Mouse (Mus musculus): ENCODE measurements around the gene Cldn10. TPM values are rescaled to one million over a fixed set of nuclear protein-coding genes. Genes with fewer than 3 reads are reported as not detected.

The Cldn10 gene
- polyA plus RNA-seq, 1 experiment from 2014 or later: 0.70 TPM

DNA sequence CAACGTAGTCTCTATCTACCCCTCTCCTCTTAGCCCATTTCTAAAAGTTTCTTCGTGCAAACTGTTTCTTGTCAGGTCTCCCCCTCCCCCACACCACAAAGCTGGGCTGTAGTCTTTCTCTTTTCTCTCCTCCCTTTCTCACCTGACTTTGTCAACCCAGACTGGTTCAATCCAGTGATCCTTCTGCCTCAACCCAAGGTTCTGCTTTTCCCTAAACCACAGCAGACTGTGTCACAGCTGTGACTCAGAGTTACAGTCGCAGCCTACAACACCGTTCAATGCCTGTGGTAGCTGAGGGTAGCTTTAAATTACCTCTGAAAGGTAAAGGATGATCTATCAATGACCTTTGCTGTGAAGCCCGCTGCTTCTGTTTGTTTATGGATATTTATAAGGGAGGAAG, 21.3 kb upstream of the Cldn10 start:
- Histone ChIP-seq H3K36me3 (no peaks in the 10 kb centered on the region), H3K27me3 (ENCODE audit: insufficient read depth, poor library complexity, severe bottlenecking) (peaks cover 20% of the 10 kb centered on the region; the same call in 1 of the 2 replicates), H3K4me3 (no peak overlapping the region), H3K4me1 (no peaks in the 10 kb centered on the region), H3K9me3 (no peaks in the 10 kb centered on the region), H3K27ac (no peak overlapping the region)
- 74% methylated on average over 5 of the region's 5 CpGs for WGBS
- DNase-seq (ENCODE audit: low spot score): no peak

DNA sequence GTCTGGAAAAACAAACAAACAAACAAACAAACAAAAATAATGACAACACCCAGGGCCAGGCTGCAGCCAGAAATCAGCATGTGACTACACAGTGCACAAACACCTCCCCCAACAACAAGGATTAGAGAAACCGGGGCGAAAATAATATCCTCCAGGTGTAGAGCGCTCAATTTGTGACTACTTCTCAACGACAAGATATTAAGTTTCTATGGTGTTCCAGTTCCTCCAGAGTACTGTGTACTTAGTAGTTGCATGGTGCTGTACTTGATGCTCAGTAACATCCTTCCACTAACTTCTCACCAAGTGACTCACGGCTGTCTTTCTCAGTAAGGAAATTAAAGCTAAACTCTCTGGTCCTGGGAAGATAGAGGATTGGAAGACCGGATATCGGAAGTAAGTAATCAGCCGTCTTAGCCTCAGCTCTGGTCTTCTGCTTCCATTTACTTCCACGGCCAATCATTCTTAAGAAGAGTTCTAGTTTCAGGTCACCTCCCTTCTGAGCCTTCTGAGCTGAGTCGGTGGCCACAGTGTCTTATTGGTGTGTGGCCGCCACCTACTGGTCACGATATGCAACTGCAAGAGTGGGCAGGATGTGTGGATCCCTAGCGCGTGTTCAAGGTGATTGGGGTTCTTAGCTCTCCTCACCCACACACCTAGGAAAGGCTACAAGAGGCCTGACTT, 19.9 kb upstream of the Cldn10 start:
- Histone ChIP-seq H3K36me3 (no peaks in the 10 kb centered on the region), H3K9me3 (no peaks in the 10 kb centered on the region), H3K4me3 (no peak overlapping the region), H3K27me3 (ENCODE audit: insufficient read depth, poor library complexity, severe bottlenecking) (peaks cover 20% of the 10 kb centered on the region; the same call in 1 of the 2 replicates), H3K27ac (no peak overlapping the region), H3K4me1 (no peaks in the 10 kb centered on the region)
- 33% methylated on average over 14 of the region's 14 CpGs for WGBS
- peak; percentile 80 for DNase-seq (ENCODE audit: low spot score)

DNA sequence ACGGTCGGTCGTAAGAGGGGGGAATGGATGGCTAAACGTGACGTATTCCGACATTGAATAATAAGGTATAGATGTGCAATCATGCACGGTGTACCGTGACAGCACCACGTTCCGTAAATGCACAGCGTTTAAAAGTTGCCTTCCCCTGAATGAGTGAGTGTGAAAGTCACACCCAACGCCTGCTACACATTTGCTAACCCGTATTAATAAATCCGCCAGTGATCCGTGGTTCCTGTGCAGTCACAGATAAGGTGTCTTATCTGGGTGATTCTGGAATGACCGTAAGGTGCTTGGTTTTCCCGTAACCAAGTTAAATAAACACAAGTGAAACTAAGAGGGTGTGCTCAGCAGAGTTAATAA, 19.4 kb upstream of the Cldn10 start:
- 49% methylated on average over 17 of the region's 17 CpGs for WGBS
- Histone ChIP-seq H3K27me3 (ENCODE audit: insufficient read depth, poor library complexity, severe bottlenecking) (peaks cover 20% of the 10 kb centered on the region; the same call in 1 of the 2 replicates), H3K4me3 (no peak overlapping the region), H3K9me3 (no peaks in the 10 kb centered on the region), H3K27ac (no peak overlapping the region), H3K36me3 (no peaks in the 10 kb centered on the region), H3K4me1 (no peaks in the 10 kb centered on the region)
- DNase-seq (ENCODE audit: low spot score): no peak

DNA sequence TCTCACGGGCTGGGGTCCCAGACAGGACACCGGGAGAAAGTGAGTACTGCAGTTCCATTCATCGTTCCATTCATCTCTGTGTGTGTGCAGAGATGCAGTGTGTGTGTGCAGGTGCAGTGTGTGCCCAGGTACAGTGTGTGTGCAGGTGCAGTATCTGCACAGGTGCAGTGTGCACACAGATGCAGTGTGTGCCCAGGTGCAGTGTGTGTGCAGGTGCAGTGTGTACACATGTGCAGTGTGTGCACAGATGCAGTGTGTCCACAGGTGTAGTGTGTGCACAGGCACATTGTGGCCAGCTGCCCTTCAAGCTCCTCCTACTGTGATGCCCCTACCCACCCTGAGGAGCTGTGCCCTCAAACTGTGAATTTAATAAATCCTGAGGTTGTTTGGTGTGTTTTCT, 14.0 kb upstream of the Cldn10 start:
- Histone ChIP-seq H3K36me3 (no peaks in the 10 kb centered on the region), H3K4me3 (no peak overlapping the region), H3K27me3 (ENCODE audit: insufficient read depth, poor library complexity, severe bottlenecking) (peaks cover 16% of the 10 kb centered on the region; the same call in 1 of the 2 replicates), H3K9me3 (no peaks in the 10 kb centered on the region), H3K4me1 (no peaks in the 10 kb centered on the region), H3K27ac (no peak overlapping the region)
- DNase-seq (ENCODE audit: low spot score): no peak
- 89% methylated on average over 3 of the region's 3 CpGs for WGBS

DNA sequence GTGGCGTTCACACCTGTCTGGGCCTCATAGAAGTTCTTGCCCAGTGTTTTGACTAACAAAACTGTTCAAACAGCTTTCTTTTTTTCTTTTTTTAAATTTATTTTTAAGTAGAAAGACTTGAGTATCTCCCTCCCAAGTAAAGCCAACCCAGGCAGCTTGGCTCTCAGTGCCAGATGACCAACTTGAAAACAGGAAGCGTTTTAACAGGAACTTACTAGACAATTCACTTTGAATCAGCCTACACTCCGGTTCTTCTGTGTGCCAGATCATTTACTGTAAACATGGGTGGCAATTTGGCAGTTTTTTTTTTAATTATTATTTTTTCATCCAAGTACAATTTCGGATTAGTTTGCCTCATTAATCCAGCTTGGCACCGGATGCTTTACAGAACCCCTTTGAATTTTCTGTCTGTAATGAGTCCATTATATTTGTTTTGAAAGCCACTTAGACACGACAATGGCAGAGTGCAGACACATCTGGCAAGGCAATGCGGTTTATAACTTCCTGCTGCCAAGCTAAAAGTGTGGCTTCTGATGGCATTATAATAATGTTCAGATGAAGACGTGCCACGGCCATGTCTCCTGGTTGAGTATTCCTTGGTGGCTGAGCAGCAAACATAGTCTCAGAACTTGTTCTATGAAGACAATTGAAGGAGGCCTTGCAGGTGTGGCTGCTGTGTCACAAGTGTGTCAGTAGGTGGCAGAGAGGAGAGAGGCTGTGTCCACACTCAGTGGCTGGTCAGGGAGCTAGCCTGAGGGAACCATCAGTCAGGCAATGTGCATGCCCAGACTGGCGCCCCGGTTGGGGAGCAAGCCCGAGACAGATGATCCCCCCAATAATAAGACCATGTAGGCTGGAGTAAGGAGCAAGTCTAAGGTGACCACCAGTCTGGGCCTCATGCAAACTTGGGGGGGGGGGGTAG, 12.9 kb upstream of the Cldn10 start:
- no peaks in the 10 kb centered on the region for H3K4me1 ChIP-seq
- H3K27me3 ChIP-seq (ENCODE audit: insufficient read depth, poor library complexity, severe bottlenecking): peaks cover 5% of the 10 kb centered on the region; the same call in 1 of the 2 replicates
- H3K9me3 ChIP-seq: no peaks in the 10 kb centered on the region
- WGBS: 78% methylated on average over 12 of the region's 12 CpGs
- H3K36me3 ChIP-seq: no peaks in the 10 kb centered on the region
- no peak overlapping the region for H3K4me3 ChIP-seq
- H3K27ac ChIP-seq: no peak overlapping the region
- DNase-seq (ENCODE audit: low spot score): no peak

DNA sequence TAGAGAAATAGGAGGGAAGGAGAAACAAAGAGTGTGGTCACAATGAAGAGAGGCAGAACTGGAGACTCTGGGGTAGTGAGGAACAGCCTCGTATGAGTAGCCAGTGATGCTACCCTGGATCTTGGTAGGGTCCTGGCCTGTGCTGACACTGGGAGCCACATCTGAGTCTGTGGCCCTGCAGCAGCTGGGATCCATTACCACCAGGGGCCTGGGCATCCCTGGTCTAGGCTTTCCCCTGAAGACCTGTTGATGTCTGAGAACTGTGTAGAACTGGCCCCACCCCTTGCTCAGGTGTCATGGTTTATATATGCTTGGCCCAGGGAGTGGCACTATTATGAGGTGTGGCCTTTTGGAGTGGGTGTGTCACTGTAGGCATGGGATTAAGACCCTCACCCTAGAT, 12.2 kb upstream of the Cldn10 start:
- Histone ChIP-seq H3K27ac (no peak overlapping the region), H3K4me3 (no peak overlapping the region), H3K36me3 (no peaks in the 10 kb centered on the region), H3K27me3 (ENCODE audit: insufficient read depth, poor library complexity, severe bottlenecking) (no peaks in the 10 kb centered on the region), H3K4me1 (no peaks in the 10 kb centered on the region), H3K9me3 (no peaks in the 10 kb centered on the region)
- 85% methylated on average over 1 of the region's 1 CpGs for WGBS
- no peak for DNase-seq (ENCODE audit: low spot score)

DNA sequence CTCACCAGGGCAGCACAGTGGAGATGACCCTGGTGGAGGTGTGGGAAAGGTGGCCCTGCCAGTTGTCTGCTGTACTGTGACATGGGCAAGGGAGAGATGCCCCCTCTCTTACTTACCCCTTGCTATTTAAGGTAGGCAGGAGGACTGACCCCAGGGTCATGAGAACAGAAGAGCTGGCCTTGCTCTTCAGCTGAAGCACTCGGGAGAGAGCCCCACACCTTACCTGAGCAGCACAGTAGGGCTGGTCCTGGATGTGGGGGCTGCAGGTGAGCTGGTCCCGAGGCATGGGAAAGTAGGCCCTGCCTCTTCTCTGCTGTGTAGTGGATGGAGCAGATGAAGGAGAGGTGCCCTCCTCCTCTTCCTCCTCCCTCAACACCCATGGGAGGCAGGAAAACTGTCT, 11.3 kb upstream of the Cldn10 start:
- H3K27ac ChIP-seq: no peak overlapping the region
- no peaks in the 10 kb centered on the region for H3K4me1 ChIP-seq
- no peak for DNase-seq (ENCODE audit: low spot score)
- no peaks in the 10 kb centered on the region for H3K36me3 ChIP-seq
- no peaks in the 10 kb centered on the region for H3K27me3 ChIP-seq (ENCODE audit: insufficient read depth, poor library complexity, severe bottlenecking)
- WGBS: 79% methylated on average over 2 of the region's 2 CpGs
- no peak overlapping the region for H3K4me3 ChIP-seq
- H3K9me3 ChIP-seq: no peaks in the 10 kb centered on the region

DNA sequence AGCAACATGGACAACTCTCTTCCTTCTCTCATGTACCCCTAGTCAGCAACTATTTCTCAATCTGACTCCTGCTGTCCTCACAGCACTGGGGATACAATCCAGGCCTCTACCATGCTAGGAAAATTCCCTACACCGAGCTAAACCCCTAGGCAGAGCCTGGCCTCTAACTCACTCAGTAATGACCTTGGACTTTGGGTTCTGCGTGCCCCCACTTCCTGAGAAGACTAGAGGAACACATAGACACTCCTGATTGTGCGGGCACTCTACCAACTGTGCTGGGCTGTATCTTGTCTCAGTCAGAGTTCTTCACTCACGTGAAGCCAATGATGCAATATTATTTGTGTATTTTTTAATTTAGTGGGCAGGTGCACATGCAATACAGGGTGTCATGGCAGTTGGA, 10.2 kb upstream of the Cldn10 start:
- Histone ChIP-seq H3K27me3 (ENCODE audit: insufficient read depth, poor library complexity, severe bottlenecking) (peaks cover 4% of the 10 kb centered on the region; the same call in 1 of the 2 replicates), H3K36me3 (no peaks in the 10 kb centered on the region), H3K4me3 (no peak overlapping the region), H3K27ac (no peak overlapping the region), H3K9me3 (no peaks in the 10 kb centered on the region), H3K4me1 (no peaks in the 10 kb centered on the region)
- DNase-seq (ENCODE audit: low spot score): peak; percentile 25
- WGBS: 72% methylated on average over 4 of the region's 4 CpGs

DNA sequence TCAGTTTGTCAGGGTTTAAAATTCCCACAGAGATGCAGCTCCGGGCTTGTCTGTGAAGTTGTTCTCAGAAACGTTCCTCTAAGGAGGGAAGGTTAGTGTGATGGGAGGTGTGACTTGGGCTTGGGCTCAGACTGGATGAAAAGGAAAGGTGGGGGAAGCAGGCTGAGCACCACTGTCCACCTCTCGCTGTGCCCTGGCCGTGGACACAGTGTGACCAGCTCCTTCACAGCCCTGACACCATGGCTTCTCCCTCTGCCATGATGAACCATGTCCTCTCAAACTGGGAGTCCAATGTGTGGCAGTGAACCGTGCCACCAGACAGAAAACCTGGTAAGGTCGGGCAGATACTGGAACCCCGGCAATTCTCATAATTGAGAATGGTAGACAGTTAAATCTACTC, 6.1 kb upstream of the Cldn10 start:
- 81% methylated on average over 7 of the region's 7 CpGs for WGBS
- peak; percentile 68 for DNase-seq (ENCODE audit: low spot score)

DNA sequence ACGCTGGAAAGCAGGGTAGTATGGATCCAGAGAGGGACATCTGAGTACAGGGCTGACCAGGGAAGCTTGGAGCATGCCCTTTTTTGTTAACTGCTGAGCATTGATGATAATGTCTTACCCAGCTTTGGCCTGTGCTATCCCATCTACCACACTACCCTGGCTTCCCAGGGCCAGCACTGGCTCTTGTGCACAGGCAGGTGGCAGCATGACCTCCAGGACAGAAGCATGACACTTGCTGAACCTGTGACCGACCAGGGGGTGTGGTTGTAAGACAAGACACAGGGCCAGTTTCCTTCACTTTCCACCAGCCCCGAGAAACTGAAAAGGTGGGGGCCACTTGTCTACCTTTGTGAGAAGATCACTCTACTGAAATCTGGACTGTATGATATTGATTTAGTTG, 5.5 kb upstream of the Cldn10 start:
- H3K36me3 ChIP-seq: no peaks in the 10 kb centered on the region
- no peaks in the 10 kb centered on the region for H3K4me1 ChIP-seq
- peaks cover 4% of the 10 kb centered on the region; the same call in 1 of the 2 replicates for H3K27me3 ChIP-seq (ENCODE audit: insufficient read depth, poor library complexity, severe bottlenecking)
- H3K27ac ChIP-seq: no peak overlapping the region
- DNase-seq (ENCODE audit: low spot score): peak; percentile 72
- no peak overlapping the region for H3K4me3 ChIP-seq
- H3K9me3 ChIP-seq: no peaks in the 10 kb centered on the region
- WGBS: 47% methylated on average over 3 of the region's 3 CpGs

More for the DNA sequence above, 6.1 kb upstream of the Cldn10 start:
- Histone ChIP-seq H3K4me3 (no peak overlapping the region), H3K27ac (no peak overlapping the region), H3K4me1 (no peaks in the 10 kb centered on the region), H3K9me3 (no peaks in the 10 kb centered on the region), H3K27me3 (ENCODE audit: insufficient read depth, poor library complexity, severe bottlenecking) (peaks cover 4% of the 10 kb centered on the region; the same call in 1 of the 2 replicates), H3K36me3 (no peaks in the 10 kb centered on the region)

DNA sequence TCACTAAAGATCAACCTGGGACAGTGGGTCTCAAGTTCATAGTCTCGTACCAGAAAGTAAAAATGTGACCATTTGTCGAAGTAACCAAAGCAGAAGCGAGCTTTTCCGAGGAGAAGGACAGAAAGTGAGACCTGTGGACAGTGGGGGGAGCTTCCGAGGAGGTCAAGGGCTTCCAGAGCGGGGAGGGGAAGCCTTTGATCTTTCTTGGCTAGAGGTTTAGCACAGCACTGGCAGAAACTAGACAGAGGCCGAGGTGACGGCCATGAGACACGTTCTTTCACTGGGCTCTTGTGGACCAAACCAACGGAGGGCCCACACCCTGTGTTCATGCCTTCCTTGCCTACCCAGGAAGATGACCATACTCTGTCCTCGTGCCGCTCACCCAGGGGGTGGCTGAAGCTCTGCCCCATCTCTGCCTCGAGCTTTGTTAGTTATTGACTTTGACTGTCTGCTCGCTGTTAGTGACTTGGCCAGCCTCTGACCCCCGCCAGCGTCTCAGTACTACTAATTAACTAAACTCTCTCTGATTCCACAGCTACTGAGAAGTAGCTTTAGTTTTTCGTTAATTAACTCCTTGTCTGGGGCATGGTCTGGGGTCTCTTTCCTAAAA, 4.3 kb upstream of the Cldn10 start:
- H3K27ac ChIP-seq: no peak overlapping the region
- H3K4me1 ChIP-seq: no peaks in the 10 kb centered on the region
- peaks cover 4% of the 10 kb centered on the region; the same call in 1 of the 2 replicates for H3K27me3 ChIP-seq (ENCODE audit: insufficient read depth, poor library complexity, severe bottlenecking)
- H3K36me3 ChIP-seq: no peaks in the 10 kb centered on the region
- H3K4me3 ChIP-seq: no peak overlapping the region
- DNase-seq (ENCODE audit: low spot score): peak; percentile 66
- 66% methylated on average over 17 of the region's 17 CpGs for WGBS
- no peaks in the 10 kb centered on the region for H3K9me3 ChIP-seq

DNA sequence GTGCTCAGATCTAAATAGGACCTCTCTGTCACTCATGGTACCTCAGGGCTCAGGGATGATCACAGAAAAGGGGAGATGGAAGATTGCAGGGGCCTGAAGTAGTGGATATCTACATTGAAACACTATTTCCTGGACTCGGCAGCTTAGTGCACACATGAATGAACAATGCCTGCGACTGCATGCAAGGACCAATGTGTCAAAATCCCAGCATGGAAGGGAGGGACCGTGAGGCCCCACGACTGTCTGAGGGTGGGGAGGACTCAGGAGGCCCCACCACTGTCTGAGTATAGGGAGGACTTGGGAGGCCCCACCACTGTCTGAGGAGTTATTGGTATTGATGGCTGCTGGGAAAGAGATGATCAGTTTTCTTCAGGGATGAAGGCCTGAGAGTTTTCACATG, 2.5 kb downstream of the Cldn10 start:
- no peak overlapping the region for H3K4me3 ChIP-seq
- no peak overlapping the region for H3K27ac ChIP-seq
- H3K36me3 ChIP-seq: no peaks in the 10 kb centered on the region
- no peaks in the 10 kb centered on the region for H3K27me3 ChIP-seq (ENCODE audit: insufficient read depth, poor library complexity, severe bottlenecking)
- 70% methylated on average over 4 of the region's 4 CpGs for WGBS
- no peaks in the 10 kb centered on the region for H3K4me1 ChIP-seq
- no peaks in the 10 kb centered on the region for H3K9me3 ChIP-seq
- DNase-seq (ENCODE audit: low spot score): no peak

DNA sequence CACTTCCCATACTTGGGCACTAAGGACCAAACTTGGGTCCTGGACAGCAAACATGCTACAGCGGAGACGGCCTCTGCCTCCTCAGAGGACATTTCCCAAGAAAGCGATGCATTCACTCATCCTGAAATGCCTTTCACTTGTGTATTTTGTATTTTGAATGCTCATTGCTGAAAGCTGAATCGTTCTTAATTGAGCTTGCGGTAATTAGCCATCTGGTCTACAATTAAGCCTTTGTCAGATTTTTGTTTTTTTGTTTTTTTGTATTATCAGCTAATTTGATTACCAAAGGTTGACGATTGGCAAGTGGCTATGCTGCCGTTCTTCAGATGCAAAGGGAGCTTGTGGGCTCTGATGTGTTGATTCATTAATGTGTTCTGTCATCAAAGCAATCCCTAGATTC, 5.2 kb downstream of the Cldn10 start:
- peaks cover 21% of the 10 kb centered on the region for H3K4me1 ChIP-seq
- no peak overlapping the region for H3K27ac ChIP-seq
- H3K36me3 ChIP-seq: no peaks in the 10 kb centered on the region
- 91% methylated on average over 7 of the region's 7 CpGs for WGBS
- no peaks in the 10 kb centered on the region for H3K27me3 ChIP-seq (ENCODE audit: insufficient read depth, poor library complexity, severe bottlenecking)
- no peak overlapping the region for H3K4me3 ChIP-seq
- DNase-seq (ENCODE audit: low spot score): no peak
- no peaks in the 10 kb centered on the region for H3K9me3 ChIP-seq
